10 mouse cellular contexts compared by ENCODE assay signal in the genomic region with DNA sequence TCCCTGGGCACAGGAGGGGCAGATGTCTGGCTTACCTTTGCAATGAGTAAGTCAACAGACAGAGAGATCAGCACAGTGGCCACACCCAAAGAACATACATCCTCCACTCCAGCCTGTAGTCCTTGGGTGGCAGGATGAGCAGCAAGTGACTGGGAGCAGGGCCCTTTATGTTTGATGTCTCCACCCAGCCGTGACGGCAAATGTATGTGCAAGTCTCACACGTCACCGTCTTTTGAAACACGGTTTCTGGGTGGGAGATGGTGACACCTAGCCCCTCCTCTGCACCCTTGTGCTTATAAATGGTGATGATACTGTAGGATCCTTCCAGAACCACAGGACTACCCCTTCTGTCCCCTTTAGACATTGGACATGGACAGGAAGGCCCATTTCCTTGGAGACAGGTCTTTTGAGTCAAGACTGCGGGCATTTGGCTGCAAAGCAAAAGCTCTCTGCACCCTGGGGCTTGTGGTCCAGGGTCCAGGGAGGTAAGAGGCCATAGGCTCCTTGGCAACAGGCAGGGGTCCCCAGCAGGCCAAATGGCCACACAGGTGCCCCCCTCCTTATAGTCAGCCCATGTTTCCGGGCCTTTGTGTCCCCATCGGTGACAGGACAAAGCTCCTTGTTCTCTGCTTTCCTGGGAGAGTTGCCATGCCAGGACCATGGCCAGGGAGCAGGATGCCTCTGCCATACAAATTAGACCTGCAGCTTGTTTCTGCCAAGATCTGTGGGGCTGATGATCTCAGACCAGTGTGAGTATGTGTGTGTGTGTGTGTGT. TPM values are rescaled to one million over a fixed set of nuclear protein-coding genes. Genes with fewer than 3 reads are reported as not detected.
DNase-seq lines count a peak whose midpoint lies in the region; ATAC-seq and TF ChIP-seq lines count a peak whose summit lies in the region.
"Had no signal": no experiment of that assay in that cellular context is flagged by ENCODE, and none has a peak within 500 bp of the region (broad histone marks: within the 10 kb centered on the region; RNA-seq: fewer than 3 reads in every experiment).

No protein-coding gene starts in this region.

- no peaks in the 10 kb centered on the region for H3K27me3 ChIP-seq in hindbrain, embryonic 14.5 days (ENCODE audit: control insufficient read depth, insufficient read depth, low read length)
- H3K27me3 ChIP-seq in midbrain, embryonic 10.5 days (ENCODE audit: low read depth, poor library complexity, severe bottlenecking), result peaks cover 4% of the 10 kb centered on the region; the same call in 1 of the 2 replicates
- peaks cover 12% of the 10 kb centered on the region for H3K27me3 ChIP-seq in embryonic facial prominence, embryonic 10.5 days (replicated peaks; ENCODE audit: low read depth, poor library complexity, severe bottlenecking)
- H3K27me3 ChIP-seq: liver, embryonic 13.5 days had no signal

- 50% methylated on average over 8 of the region's 8 CpGs for WGBS in hindbrain, embryonic 14.5 days
- WGBS in midbrain, embryonic 10.5 days, result 81% methylated on average over 8 of the region's 8 CpGs
- 73% methylated on average over 8 of the region's 8 CpGs for WGBS in lung, adult 2 months
- WGBS in embryonic facial prominence, embryonic 10.5 days, result 78% methylated on average over 8 of the region's 8 CpGs

- peak; percentile 92 for DNase-seq in Muller cell, postnatal 12 days (ENCODE audit: inconsistent ontology term)
- peak; percentile 93 for DNase-seq in cerebellum, adult 11-12 months
- peak; percentile 75 for DNase-seq in hindbrain, embryonic 14.5 days (ENCODE audit: low spot score)
- DNase-seq in midbrain, embryonic 10.5 days (ENCODE audit: low spot score), result no peak
- DNase-seq in lung, adult 2 months, result no peak
- DNase-seq in embryonic facial prominence, embryonic 10.5 days (ENCODE audit: low spot score), result no peak
- DNase-seq in natural killer cell, adult 2 months (ENCODE audit: low spot score in 2 of 2), result no peak
- DNase-seq: liver, embryonic 13.5 days had no signal

- no peaks in the 10 kb centered on the region for H3K4me1 ChIP-seq in hindbrain, embryonic 14.5 days (replicated peaks; ENCODE audit: control insufficient read depth, insufficient read depth, low read length)
- 0 out of 2 replicates have a peak, but pooled peaks cover 6% of the 10 kb centered on the region for H3K4me1 ChIP-seq in midbrain, embryonic 10.5 days
- no peaks in the 10 kb centered on the region for H3K4me1 ChIP-seq in lung, adult 2 months (ENCODE audit: control insufficient read depth, insufficient read depth, low read length)
- no peaks in the 10 kb centered on the region for H3K4me1 ChIP-seq in embryonic facial prominence, embryonic 10.5 days
- H3K4me1 ChIP-seq: liver, embryonic 13.5 days had no signal

- H3K9me3 ChIP-seq in hindbrain, embryonic 14.5 days (ENCODE audit: control insufficient read depth, low read length), result no peaks in the 10 kb centered on the region
- no peaks in the 10 kb centered on the region for H3K9me3 ChIP-seq in midbrain, embryonic 10.5 days (replicated peaks)
- H3K9me3 ChIP-seq in embryonic facial prominence, embryonic 10.5 days, result no peaks in the 10 kb centered on the region
- H3K9me3 ChIP-seq: liver, embryonic 13.5 days had no signal

- H3K36me3 ChIP-seq in hindbrain, embryonic 14.5 days (replicated peaks; ENCODE audit: control insufficient read depth, insufficient read depth), result no peaks in the 10 kb centered on the region
- H3K36me3 ChIP-seq in midbrain, embryonic 10.5 days, result no peaks in the 10 kb centered on the region
- H3K36me3 ChIP-seq in embryonic facial prominence, embryonic 10.5 days (replicated peaks), result no peaks in the 10 kb centered on the region
- H3K36me3 ChIP-seq: liver, embryonic 13.5 days had no signal

- H3K4me2 ChIP-seq in hindbrain, embryonic 14.5 days (replicated peaks), result no peak overlapping the region
- H3K4me2 ChIP-seq: liver, embryonic 13.5 days had no signal

- H3K9ac ChIP-seq in hindbrain, embryonic 14.5 days, result no peak overlapping the region
- H3K9ac ChIP-seq: liver, embryonic 13.5 days had no signal

- no peak for TF ChIP-seq CTCF in lung, adult 2 months (IDR thresholded peaks at IDR 0.05; ENCODE audit: insufficient read depth, low read length)

- no peak for TF ChIP-seq POLR2A in lung, adult 2 months (IDR thresholded peaks at IDR 0.05; ENCODE audit: borderline replicate concordance, extremely low read depth, low read depth, low read length)

- H3K27ac ChIP-seq in hindbrain, embryonic 14.5 days, result no peak overlapping the region
- 0 out of 2 replicates have a peak overlapping the region, but pooled peaks have one; percentile 33 for H3K27ac ChIP-seq in midbrain, embryonic 10.5 days (replicated peaks)
- no peak overlapping the region for H3K27ac ChIP-seq in embryonic facial prominence, embryonic 10.5 days (replicated peaks)
- H3K27ac ChIP-seq: liver, embryonic 13.5 days had no signal

- peak; percentile 90 for ATAC-seq in hindbrain, embryonic 14.5 days (ENCODE audit: low FRiP score)
- no peak for ATAC-seq in inflammation-experienced regulatory T-cells, adult 6 months

- H3K4me3 ChIP-seq in hindbrain, embryonic 14.5 days (replicated peaks; ENCODE audit: low read length), result no peak overlapping the region
- no peak overlapping the region for H3K4me3 ChIP-seq in midbrain, embryonic 10.5 days
- no peak overlapping the region for H3K4me3 ChIP-seq in lung, adult 2 months (replicated peaks; ENCODE audit: extremely low read depth, low read depth, low read length)
- no peak overlapping the region for H3K4me3 ChIP-seq in embryonic facial prominence, embryonic 10.5 days
- H3K4me3 ChIP-seq: erythroblast, embryonic 14.5 days; liver, embryonic 13.5 days had no signal

RNA-seq across cellular contexts. Expression of gene Aldh1l1, which starts 48.7 kb away (rescaled TPM):
- polyA plus RNA-seq in hindbrain, embryonic 14.5 days (2014; fragmentation: Nextera tagmentation; extraction: Ambion mirVana), result 47.0 and 53.8 TPM in 2 replicates
- 2.7 and 3.7 TPM in 2 replicates for polyA plus RNA-seq in midbrain, embryonic 10.5 days (2016; fragmentation: Nextera tagmentation; extraction: Ambion mirVana)
- polyA plus RNA-seq in inflammation-experienced regulatory T-cells, adult 6 months (2017; shearing (Covaris generic)), result under 1 TPM in 2 of 3 experiments, not detected in 1; 0.34 to 0.77 TPM
- 14.7 and 17.9 TPM in 2 replicates for polyA plus RNA-seq in lung, adult 2 months (2012; rRNA removed)
- polyA plus RNA-seq in embryonic facial prominence, embryonic 10.5 days (2016; fragmentation: Nextera tagmentation; extraction: Ambion mirVana), result 1.5 and 2.1 TPM in 2 replicates
- polyA plus RNA-seq: erythroblast, embryonic 14.5 days had no signal

Comparison
In these comparisons a context has a peak if more than half of its experiments do, and no peak if none do; other contexts are left out.
1. DNase-seq: peak in Muller cell, postnatal 12 days (single experiment), cerebellum, adult 11-12 months (single experiment) and hindbrain, embryonic 14.5 days (single experiment); none in midbrain, embryonic 10.5 days (single experiment), lung, adult 2 months (single experiment), embryonic facial prominence, embryonic 10.5 days (single experiment) and natural killer cell, adult 2 months (0 of 2).